Mouse (Mus musculus) granulocyte monocyte progenitor cell, adult 5-6 weeks (primary cell): ENCODE data around the gene Irf6. TPM values are rescaled to one million over a fixed set of nuclear protein-coding genes. Genes with fewer than 3 reads are reported as not detected.

Experiments
- ATAC-seq: replicated peaks from 2 replicates; pipeline ENCODE4 v1.8.0; 2016; ENCODE audit warnings: mild to moderate bottlenecking, moderate TSS enrichment, inconsistent platforms; ENCODE audit not compliant: poor library complexity, severe bottlenecking
- total RNA-seq, 2 experiments: library from RNA; stranded (forward) in 1 of 2; stranded (reverse) in 1 of 2; fragments of 200-712, 200-1000 nt in 1 of 2; fragments of >200 nt in 1 of 2; fragmentation: Nextera tagmentation in 1 of 2; gene quantifications; 2 replicates each; pipeline ENCODE4 v1.2.3; 2014 to 2017

The Irf6 gene
- total RNA-seq, 2 experiments from 2014 or later, result not detected

GRCm38 (mm10) chr1:193151134-193151533 lies 1.8 kb upstream of the Irf6 start:
- ATAC-seq, result no peak

DNA sequence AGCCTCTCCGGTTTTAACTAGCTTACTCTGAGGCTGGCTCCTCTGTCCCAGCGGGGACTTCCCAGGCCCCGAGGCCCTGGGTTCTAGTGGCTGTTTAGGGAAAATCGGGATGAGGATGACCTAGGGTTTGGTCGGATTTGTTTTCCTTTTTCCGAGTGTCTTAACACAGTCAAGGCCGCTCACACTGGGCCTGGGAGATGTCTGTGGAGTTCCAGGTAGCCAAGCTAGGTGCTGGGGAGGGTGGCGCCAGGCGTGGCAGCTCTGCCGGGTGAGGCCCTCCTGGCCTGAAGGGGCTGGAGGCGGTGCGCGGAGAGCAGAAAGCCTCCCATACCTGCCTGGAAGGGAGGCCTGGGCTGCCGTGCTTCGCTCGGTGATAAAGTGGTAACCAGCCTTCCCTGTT lies 650 bp downstream of the Irf6 start:
- no peak for ATAC-seq

DNA sequence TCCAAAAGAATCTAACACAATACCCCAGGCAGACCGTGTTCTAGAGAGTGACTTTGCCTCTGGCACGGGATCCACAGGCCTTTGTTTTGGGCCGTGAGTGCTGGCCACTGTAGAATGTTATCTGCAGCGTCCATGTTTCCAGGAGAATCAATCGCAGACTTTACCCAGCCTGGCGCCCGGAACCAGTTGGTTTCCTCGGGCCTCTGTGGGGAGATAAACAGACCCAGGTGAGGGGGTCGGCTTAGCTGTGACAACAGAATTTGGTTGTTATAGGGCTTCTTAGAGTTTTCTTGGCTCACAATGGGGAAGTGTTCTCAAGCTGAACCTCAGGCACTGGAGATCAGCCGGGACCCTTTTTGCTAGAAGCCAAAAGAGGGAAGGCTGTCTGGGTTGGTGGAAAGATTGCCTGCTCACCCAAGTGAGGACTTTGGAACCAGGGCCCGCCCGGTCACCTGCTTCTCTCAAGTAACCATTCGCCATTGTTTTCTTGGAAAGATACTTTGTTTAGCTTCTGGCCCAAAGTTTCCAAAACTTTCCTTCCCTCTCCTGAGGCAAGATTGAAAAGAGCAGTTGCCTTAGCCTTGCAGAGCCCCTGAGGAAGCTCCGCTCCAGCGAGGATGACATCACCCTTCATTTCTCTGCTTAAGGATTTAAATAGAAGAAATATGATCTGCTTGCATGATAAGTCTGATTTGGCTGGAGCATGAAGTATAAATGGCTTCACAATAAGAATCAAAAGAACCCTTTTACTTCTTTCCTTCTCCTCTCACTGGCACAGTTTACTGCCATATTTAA lies 3.6 kb downstream of the Irf6 start:
- no peak for ATAC-seq

- no peak for ATAC-seq
These were observed 4.2 kb downstream of the Irf6 start for GRCm38 (mm10) chr1:193157111-193157492.

- no peak for ATAC-seq
These were observed 6.3 kb downstream of the Irf6 start for GRCm38 (mm10) chr1:193159163-193159562.

DNA sequence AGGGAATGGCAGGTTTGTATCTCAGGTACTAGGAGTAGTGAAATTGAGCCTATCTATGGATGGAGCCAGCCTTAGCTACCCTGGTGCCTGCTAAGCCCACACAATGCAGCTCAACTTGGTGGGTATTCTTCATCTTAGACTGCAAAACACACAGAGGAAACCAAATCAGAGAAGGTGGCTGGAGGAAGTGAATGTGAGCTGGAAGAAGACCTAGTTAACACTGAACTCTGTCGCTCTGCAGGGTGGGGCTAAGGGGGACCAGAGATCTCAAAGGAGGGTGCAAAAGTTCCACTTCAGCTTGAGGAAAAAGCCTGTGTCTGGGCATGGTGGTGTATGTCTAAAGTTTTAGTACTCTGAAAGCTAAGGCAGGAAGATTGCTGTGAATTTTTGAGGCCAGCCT lies 6.7 kb downstream of the Irf6 start:
- ATAC-seq, result peak; percentile 14; the same call in 1 of the 2 replicates

GRCm38 (mm10) chr1:193160317-193161032 lies 7.6 kb downstream of the Irf6 start:
- peak; percentile 93 for ATAC-seq

GRCm38 (mm10) chr1:193167746-193168145 lies 14.8 kb downstream of the Irf6 start, which contains the start of gene A130010J15Rik:
A130010J15Rik (plus strand) TSS chr1:193168046.
- no peak for ATAC-seq

GRCm38 (mm10) chr1:193169228-193169627 lies 16.3 kb downstream of the Irf6 start:
- ATAC-seq, result no peak

DNA sequence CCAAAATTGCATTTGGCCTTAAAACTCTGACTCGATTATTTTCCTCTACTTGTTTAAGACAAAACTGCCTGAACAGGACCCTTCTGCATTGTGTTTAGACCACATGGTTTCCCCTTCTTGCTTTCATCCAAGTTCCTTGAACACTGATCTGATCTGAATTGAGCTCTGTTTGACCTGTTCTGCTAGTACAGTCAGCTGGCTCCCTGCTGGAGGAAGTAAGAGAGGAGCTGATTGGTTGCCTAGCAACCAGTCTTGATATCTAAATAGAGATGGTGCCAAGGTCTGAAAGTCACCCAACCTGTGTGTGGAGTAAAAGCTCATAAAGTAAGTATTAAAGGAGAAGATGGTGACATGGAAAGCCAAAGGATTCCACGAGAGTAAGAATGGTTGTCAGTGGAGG lies 16.9 kb downstream of the Irf6 start:
- ATAC-seq, result peak; percentile 13; the same call in 1 of the 2 replicates

DNA sequence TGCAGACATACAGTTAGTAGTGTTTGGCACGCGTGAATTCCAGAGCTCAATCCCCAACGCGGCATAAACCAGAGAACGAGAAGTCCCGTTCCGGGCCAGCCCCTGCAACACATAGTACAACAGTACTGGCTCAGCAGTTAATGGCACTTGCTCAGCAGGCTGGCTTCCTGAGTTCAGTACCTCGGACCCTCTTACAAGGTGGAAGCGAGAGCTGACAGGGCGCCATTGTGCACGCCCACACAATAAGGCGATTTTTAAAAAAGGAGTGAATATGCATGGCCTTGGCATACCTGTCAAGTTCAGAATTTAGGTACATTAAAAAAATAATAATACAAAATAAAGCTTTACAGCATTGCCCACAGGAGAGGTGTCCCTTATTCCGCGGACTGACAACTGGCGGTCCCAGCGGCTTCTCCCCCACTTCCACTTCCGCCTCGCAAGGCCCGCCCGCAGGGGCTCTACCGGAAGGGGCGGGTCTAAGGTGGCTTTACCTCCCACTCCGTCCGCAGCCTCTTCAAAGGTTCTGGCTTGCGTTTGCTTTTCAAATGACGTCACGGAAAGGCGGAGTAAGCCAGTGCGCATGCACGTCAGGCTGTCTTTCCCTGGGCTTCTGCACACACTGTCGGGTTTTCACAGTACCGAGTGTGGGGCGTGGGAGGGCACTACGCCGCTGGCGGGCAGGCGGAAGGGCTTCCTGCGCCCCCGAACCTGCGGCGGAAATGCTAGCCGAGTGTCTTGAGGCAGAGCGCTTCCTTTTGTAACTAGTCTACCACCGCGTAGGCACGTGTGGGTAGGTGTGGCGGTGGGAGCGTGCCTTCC lies 20.3 kb downstream of the Irf6 start:
- peak; percentile 87 for ATAC-seq

DNA sequence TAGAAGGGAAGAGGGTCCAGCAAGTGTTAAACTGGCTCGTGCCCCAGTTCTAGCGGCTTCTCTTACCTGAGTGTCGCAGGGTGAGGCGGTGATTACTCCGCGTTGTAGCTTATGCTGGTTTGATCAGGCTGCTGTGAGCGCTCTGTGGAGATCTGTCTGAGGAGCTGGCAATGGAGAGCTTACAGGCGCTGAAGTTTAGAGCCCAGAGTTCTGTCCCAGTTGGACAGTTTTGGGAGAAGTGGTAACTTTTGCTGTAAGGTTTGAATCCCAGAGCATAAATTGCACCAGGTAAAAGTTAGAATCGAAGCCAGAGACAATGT lies 20.9 kb downstream of the Irf6 start:
- no peak for ATAC-seq

- peak; percentile 8; the same call in 1 of the 2 replicates for ATAC-seq
These were observed 21.3 kb downstream of the Irf6 start for GRCm38 (mm10) chr1:193174143-193174733.

- no peak for ATAC-seq
These were observed 28.2 kb downstream of the Irf6 start for GRCm38 (mm10) chr1:193181104-193181503.

DNA sequence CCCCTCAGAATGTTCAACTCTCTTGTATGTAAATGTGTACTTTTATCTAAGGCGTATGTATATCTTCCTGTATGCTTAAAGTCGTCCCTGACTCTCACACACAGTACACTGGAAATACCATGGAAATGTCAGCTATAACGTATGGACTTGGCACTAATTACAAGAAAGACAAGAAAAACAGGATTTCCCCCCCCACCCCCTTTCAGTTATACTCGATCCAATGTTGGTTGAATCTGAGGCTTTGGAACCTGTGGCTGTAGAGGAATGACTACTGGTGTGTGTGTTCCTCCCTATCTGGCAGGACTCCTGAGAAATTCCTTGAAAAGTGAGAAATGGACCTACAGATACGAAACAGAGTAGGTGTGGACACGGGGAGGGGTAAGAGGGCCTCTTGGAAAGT lies 35.3 kb downstream of the Irf6 start:
- no peak for ATAC-seq

DNA sequence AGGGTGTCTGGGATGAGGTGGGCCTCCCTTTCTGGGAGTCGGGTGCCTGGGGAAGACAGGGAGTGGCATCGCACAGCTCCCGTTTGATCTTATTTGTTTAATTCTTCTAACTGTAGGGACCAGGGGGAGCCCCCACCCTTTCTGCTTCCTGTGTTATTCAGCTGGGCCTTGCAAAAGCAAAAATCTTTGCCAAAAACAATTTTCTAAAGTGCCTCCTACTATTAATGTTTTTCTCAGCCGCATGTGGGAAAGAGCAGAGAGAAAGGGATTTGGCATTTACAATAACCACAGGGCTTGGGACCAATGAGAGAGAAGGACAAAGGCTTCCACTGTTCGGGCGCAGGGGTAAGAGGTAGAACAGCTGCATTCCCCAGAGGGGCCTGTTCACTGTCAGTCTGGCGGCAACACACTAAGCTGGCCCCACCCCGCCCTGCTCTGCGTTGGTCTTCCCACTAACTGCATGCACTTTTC lies 36.3 kb downstream of the Irf6 start:
- no peak for ATAC-seq

DNA sequence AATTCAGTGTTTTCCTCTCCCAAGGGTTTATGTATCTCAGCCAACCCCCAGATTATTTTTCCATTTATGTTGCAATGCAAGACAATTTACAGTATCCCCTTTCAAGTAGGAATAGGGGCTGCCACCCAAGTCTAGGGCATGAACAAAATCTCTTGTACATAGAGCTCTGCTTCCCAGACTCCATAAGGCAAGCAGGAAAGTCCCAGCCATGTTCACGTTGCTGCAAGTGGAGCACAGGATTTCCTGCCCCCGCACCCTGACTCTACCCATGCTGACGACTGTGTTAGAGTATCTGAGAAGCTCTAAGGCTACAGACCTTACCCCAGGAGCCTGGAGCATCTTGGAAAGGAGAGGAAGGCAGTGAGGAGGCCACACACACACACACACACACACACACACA lies 36.9 kb downstream of the Irf6 start:
- no peak for ATAC-seq

DNA sequence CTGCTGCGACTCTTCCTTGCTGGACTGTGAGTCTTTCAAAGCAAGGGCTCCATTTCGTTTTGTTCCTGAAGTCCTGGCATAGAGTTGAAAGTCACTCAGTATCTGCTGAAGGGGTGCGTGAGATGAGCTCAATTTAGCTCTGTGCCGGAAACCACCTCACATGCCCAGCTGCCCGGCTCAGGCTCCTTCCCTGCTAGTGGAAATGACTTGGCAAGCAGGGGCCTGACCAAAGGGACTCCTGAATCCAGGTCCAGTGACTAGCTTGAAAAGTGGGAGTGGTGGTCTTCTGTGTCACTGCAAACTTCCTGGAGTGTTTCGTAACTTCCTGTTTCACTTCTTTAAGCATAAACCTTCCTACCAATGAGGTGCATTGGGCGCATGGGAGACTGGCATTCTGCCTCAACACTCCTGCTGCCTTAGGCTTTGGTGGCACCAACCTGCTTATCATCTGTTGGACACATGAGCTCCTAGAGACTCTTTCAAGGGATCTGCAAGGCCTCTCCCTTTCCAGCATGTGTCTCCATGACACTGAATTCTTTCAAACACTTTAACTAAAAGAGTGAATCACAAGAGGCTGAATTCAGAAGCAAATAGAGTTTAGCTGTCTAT lies 38.9 kb downstream of the Irf6 start:
- ATAC-seq, result peak; percentile 96

DNA sequence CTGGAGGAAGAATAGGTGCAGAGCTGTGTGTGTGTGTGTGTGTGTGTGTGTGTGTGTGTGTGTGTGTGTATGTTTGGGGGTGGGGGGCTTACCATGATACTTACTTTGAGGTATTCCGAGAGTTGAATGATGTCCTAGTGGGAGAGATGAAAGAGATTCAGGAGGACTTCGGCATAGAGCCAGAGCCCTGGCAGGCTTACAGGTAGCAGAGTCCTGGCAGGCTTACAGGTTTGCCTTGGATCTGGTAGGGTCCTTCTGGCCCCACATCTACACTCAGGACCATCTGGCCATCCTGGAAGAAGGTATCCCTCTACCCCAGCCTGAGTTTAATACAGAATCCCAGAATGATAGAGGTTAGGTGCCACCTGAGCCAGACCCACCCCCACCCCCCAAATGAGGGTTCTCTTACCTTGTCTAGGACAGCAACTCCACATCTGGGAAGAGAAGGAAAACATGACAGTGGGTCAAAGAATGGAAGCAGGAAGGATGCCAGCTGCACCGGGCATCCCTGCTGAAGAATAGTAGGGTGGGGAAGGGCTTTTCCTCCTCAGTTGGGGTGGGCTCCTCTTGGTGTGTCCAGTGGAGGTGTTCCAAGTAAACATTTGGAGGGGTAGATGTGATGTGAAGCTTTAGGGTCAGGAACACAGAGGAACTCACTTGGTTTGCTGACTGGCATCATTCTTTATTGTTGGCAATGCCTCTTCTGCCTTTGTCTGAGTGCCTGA lies 41.7 kb downstream of the Irf6 start:
- no peak for ATAC-seq
